Mouse (Mus musculus): ENCODE data around the gene Pigk.

Pigk gene

DNA sequence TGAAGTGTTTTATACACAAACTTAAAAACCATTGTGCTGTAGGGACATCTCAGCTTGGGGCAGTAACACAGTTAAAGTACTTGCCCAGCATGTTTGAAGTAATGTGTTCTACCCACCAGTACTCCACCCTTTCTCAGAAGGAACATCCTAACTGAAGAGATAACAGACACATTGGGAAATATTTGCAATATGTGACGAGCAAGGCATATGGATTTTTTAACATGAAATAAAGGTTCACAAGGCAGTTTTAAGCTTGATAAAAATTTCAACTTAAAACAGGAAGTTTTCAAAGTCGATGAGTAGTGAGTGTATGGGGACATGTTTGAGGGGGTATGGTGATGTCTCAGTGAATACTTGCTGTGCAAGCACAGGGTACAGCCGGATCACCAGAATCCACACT, 222.4 kb downstream of the Pigk start:
- DNase-seq (ENCODE audit: low spot score in 2 of 2) = no peak

DNA sequence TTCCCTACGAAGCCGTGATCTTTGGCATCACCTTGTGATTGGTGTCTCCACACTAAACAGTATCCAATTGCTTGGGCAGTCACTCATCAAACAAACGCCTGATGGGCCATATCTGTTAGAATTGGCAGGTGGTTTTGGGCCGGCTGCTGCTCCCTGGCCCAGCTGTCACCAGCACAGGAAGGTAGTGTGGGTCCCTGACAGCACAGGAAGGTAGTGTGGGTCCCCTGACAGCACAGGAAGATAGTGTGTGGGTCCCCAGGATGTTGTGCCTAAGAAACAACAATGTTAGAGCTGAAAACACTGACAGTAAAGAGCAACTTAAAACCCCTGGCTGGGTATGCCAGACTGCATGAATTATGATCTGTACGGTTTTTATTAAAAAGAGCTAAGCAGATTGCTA, 227.8 kb downstream of the Pigk start:
- DNase-seq (ENCODE audit: low spot score in 2 of 2) = no peak

DNA sequence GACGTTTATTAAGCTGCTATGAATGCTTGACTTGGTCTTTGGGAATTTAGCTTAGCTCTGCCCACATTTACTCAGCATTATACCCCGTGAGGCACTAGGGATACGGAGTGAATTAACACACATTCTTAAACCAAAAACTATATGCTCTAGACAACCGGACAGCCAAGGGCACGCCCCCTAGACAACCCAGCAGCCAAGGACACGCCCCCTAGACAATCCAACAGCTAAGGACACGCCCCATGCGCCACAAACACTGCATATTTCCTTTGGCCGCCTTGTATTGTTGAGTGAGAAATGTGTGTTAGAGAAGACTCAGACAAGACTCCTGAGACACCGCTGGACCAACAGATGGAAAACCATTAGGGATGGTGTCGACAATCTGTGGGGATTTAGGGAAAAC, 229.1 kb downstream of the Pigk start:
- DNase-seq (ENCODE audit: low spot score in 2 of 2) = peak; percentile 32 to 44

DNA sequence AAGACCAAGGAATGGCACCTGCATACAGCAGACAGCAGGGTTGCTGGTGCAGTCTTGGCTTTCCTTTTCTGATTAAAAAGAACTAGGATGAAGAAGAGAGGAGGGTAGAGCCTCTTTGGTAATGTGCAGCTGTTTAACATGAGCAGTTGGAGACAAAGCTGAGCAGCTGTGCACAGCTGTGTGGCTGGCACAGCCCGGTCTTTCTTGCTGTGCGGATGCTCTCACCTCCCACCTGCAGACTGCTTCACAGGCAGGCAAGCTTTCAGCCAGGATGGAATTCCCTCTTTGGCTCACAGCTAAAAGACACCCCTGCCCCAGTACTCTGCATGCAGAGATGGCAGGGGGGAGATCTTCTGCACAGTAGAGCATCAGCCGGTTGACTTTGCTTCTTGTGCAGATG, 230.9 kb downstream of the Pigk start:
- DNase-seq (ENCODE audit: low spot score in 2 of 2) = no peak

DNA sequence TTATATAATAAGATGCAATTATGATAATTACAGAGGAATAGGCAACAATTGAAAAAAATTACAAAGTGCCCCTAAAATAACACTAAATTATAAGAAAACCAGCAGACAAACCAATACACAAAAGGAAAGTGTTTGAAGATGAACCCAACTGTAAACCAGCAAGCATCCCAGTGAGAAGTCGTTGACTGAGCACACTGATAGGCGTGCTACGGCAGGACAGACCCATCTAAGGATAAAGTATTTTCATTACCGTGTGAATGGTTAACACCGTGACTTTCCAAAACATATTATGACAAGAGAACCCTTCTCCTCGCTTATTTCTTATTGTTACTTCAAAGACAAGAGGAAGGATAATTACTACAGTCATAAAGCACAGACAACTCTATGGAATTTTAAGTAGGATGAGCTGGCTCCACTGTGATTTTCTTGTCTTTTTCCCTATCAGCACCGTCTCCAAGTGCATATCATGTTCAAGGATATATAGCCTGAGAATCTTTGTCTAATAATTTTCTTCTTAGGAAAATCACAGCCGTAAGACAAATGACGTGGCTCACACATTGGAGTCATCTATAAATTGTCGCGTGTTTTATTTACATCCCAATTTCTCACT, 233.2 kb downstream of the Pigk start:
- DNase-seq (ENCODE audit: low spot score in 2 of 2) = no peak

DNA sequence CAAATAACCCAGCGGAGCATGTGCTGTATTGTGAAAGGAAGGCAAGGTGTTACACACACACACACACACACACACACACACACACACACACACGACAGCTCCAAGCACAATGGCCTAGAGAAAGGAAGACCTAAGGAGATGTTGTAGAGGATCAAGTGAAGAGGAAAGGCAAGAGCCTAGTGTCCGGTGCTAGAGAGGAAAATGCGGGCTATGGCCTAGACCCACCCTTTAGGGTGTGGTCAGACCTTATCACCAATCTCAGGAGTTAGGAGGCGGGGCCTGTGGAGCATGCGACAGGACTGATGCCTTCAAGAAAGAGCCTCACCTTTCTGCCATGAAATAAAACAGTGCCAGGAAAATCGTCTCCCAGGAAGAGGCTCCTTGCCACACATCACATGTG, 234.7 kb downstream of the Pigk start:
- DNase-seq (ENCODE audit: low spot score in 2 of 2) = no peak

DNA sequence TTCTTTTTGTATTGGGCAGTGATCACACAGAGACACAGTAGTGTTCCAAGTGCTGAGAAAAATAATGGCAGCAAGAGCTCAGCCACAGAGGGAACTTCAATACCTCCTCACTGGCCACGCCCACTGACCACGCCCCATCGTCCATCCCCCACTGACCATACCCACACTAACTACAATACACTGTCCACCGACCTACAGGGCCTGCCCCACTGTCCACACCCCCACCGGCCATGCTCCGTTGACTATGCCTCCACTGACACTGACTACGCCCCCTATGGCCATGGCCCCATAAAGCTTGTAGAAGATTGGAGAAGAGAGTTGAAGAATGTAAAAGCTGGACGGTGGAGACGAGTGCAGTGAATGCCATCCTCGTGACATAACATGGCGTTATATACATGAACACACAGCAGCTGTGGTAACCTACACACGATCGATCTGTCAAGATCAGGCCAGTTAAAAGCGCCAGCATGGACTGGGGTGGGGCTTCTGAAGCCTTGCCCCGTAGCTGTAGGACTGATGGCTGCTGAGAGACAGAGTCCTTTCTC, 235.4 kb downstream of the Pigk start:
- DNase-seq (ENCODE audit: low spot score in 2 of 2) = no peak

DNA sequence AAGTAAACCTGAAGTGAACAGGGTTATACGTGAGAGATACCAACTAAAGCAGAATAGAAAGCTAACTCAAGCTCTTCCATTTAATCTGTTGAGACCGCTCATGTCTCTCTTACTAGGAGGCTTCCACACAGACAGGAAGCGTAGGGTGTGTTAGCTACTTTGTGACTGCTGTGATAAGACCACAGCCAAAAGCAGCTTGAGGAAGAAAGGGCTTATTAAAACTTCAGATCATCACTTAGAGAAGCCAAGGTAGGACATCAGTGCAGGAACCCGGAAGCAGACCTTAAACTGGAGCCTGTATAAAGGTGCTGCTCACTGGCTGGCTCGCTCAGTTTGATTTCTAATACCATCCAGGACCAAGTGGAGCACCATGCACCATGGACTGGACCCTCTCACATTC, 236.4 kb downstream of the Pigk start:
- no peak for DNase-seq (ENCODE audit: low spot score in 2 of 2)

DNA sequence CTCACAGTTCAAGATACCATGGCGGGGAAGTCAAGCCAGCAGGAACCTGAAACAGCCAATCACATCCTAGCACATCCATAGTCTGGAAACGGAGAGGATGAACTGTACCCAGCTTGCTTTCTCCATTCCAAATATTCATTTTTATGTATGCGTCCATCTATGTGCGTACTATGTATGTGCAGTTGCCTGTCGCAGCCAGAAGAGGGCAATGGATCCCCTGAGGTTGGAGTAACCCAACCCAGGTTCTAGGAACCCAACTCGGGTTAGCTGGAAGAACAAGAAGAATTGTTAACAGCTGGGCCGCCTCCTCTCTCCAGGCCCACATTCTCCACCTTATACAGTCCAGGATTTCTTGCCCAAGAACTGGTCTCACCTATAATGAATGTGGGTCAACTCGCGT, 237.0 kb downstream of the Pigk start:
- no peak for DNase-seq (ENCODE audit: low spot score in 2 of 2)

DNA sequence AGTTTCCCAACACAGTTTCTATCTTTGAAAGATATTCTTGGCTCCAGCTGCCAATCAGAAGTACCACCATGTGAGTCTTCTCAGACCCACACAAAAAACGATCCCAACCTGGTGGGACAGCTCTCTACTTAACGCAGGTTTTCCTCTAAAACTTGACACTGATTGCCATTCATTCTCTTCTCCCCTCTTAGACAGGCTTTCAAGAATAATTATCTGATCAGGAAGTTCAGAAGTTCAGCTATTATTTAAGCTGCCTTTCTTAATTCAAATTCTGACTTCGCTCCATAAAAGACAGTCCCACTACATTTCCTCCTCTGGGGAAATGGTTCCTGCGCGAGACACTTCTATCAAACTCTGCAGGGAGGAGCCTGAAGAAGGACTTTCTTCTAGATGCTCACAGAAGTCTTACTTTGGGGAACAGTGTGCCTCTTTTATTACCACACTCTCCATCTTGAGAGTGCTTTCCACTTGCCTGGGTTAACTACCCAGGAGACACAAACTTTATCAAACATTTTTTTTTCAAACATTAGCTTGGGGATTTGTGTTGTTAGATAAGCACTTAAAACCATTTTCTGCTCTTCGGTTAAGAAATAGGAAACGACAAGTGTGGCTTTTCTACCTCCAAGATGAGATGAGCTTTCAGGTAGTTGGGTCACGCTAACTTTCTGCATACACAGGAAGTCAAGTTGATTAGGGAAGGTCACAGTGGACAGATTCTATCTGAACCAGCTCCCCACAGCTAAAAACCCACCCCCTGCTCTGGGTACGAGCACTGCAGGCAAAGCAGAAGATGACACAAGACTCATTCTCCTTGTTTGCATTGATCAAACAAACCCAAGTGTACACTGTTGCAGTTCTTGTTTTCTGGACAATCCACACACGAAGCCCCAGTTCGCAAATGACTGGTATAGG, 238.0 kb downstream of the Pigk start:
- no peak for DNase-seq (ENCODE audit: low spot score in 2 of 2)

DNA sequence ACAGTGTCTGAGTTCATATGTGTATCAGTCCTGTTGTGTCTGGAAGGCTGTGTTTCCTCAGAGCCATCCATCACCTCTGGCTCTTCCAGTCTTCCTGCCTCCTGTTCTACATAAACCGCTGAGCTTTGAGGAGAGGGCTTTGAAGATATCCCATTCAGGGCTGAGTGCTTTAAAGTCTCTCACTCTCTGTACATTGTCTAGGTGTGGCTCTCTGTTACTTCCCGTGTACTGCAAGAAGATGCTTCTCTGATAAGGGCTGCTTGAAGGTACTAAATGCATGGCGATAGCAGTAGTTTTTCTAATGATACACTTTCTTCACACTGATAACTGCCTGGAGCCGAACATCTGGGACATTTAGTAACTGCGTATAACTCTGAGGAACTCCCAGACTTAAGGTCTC, 242.1 kb downstream of the Pigk start:
- DNase-seq (ENCODE audit: low spot score in 2 of 2) = no peak

DNA sequence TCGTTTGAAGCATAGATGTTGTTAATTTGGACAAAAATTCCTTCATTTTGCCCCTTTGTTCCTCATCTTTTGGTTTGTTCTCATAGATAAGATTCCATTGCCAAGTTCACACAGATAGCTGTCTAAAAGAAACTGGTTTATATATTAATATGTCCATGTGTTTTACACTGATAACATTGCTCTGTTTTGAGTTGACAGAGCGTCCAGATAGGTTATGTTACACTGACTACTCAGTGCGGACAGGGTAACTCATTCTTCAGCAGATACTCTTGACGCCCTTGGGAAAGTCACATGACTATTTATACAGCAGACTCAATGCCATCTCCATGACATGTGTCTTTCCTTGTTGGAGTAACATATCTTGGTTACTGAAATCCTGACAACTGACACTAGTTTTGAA, 242.9 kb downstream of the Pigk start:
- DNase-seq (ENCODE audit: low spot score in 2 of 2) = no peak

DNA sequence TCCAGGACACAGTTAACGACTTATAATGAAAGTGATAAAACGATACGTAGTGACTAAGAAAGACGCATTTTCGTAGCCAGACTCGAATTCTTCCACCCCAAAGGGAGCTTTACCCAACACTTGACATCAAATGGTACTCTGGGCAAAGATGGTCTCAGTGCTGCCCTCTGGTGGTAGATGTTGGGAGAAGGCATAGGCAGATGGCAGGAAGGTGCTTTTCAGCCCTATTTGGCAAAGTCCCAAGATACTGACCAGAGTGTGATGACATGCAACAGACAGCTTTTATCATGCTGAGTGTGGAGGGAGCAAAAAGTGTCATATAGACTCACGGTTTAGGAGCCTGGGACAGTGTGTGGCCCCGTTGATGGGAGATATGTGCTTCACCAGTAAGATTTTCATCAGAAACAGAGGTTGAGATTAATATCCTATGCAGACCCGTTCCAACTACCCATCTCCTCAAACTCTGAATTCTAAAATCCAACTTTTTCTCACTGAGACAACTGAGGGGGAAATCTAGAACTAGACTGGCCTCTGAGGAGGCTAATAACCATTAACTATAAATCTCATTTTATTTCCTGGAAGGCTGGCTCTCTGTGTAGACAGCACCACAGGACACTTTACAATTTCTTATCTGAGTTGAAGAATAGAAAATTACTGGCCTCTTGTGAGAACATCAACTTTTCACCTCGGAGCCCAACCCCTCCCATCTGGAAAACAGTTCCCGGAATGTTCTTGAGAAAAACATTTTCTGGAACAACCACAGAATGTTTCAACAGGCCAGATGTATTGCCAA, 244.7 kb downstream of the Pigk start:
- DNase-seq (ENCODE audit: low spot score in 2 of 2) = peak; percentile 75 to 76

DNA sequence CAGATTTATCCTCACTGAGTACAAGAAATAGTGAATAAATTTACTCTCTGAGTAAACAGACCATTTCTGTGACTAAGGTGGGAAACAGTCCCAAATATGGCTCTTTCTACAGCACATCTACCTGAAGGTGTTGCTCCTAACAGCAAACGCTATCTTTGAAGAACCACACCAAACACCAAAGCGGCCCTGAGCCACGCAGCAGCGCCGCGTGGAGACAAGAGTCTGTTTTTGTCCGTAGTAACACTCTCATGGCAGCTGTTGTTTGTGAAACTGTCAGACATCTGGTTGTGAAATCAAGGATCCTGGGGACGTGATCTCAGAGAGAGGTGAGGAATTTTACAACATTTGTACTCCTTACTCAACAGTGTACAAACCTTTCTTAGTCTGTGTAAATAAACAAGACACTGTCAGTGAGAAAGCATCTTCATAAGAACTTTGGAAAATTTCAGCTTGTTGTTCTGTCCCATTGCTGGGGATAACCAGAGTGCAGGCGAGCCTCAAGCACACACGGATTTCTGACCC, 248.0 kb downstream of the Pigk start:
- no peak for DNase-seq (ENCODE audit: low spot score in 2 of 2)

DNA sequence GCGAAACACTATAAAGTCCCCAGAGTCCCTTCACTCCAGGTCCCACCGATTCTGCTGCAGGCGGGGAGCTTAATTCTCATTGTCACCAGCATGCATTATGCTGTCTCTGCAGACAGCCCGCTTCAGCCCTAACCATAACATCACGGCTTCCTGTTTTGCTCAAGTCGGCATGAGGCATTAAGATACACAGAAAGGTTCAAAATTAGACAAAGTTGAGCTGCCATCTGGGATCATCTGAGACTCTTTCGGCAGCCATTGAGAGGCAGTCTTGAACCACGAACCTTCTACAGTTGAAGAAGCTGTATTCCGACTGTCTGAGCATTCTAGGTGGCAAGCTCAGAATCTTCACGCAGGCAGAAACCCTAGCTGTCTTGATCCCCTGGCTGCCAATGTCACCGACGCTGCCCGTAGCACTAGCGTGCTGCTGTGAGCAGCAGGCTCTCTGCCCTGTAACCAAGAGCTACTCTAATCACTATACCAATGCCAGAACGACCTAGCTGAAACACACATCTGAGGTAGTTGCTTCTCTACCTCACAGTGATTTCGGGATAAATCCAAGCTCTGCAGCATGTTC, 256.0 kb downstream of the Pigk start:
- no peak for DNase-seq (ENCODE audit: low spot score in 2 of 2)

DNA sequence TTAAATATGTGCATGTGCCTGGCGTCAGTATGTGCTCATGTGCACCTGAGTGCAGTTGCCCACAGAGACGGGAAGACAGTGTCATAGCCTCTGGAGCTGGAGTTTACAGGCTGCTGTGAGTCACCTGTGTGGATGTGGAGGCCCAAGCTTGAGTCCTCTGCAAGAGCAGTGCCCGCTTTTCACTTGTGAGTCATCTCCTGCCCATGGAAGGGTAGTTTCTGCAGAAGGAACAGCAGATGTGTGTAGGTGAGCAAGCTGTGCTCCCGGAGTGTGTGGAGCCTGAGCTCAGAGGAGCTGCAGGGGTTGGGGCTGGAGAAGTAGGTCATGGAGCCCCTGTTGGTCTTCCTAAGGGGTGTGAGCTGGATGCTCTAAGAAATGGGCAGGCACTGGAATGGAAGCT, 257.5 kb downstream of the Pigk start:
- DNase-seq (ENCODE audit: low spot score in 2 of 2) = no peak

DNA sequence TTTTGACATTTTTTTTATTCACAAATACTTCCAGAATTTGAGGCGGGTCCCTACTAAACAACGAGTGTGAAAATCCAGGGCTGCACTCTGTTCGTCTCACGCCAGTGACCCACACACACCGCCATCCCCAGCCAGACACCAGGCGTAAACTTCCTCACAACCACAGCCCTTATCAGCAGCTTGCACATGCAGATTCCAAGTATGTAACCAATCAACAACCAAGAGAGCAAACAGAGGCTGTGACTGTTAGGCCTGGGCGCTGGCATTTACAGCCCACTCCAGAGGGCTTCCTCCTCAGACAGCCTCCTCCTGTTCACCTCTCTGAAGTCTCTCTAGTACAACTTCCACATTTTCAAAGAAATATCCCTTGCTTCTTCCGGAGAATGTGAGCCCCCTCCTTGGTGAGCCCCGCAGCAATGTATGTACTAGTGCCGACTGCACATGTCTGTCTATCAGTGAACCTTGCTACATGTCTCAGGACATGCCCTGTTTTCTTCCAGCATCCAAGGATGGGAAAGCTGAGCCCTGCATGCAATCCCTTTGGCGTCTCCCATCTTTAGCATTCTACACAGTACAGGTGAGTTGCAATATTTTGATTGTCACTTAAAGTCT, 265.7 kb downstream of the Pigk start:
- no peak for DNase-seq (ENCODE audit: low spot score in 2 of 2)

DNA sequence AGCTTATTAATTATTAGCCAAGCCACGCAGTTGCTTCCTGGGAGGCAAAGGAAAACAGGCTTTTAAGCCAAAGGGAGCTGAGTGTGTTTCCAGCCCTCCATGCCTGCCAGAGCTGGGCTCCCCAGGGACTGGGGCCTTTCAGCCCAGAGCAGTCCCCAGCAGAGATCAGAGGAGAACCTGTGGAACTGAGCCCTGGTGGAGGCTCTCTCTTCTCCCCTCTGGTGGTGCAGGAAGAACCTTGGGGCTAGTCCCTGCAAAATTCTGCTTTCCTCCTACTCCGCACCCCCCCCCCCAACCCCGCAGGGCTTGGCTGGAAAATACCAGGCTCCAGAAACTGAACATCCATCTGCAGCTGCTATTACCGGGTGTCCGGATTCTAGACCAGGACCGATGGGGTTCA, 266.5 kb downstream of the Pigk start:
- DNase-seq (ENCODE audit: low spot score in 2 of 2) = no peak

DNA sequence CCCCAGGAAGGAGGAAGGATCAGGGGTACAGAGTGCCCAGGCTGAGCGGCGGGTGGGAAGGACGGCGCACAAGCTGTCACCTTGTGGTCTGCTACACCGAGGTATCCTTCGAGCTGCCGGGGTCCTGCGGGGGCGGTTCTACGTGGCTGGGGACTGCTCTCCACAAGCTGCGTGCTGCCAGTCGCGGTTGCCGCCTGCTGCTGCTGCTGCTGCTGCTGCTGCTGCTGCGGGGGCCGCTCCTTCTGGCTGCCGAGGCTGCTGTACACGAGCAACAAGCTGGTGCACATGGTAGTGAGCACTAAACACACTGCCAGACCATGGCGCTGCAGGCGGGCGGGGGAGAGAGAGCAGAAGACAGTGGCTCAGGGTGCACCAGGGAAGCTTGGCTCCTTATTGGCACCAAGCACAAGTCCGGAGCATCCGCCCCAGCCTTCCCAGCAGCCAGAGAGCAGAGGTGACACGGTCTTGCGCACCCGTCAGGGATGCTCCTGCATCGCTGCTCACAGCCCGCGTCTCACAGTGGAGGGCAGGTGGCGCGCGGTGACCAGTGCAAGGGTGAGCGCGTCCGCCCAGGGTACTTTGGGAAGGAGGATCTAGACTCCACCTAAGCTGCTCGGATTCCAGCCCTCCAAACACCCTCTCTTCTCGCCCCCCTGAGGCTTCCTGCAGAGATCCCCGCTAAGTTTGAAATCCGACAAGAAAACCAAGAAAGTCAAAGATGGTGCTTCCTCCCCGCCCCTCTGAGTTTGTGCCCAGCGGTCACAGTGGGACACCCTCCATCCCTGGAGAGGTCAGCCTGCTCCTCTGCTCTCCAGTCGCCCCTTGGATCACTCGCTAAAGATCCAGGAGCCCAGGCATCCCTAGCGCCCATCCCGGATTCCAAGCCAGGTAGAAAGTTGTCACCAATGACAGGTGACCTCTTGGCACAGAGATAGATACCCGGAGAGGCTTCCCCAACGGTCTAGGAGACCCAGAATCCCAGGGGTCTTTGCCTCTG, 267.4 kb downstream of the Pigk start:
- no peak for DNase-seq (ENCODE audit: low spot score in 2 of 2)

DNA sequence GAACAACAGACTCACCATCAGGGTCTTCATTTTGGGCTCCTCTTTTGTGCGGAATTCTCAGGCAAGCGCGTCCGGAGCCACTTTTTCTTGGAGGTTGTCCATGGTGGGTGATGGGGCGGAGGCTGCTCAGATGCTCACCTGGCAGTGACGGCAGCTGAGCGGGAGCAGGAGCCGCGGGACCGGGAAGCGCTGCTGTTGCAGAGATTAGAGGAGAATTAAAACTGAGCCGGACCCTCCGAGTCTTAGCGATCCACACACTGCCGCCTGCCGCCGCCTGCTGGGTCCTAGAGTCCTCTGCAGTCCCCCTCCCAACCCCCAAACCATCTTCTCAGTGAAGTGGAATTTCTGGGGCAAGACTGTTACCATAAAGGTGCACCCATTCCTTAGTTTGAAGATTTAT, 268.1 kb downstream of the Pigk start, which contains the start of gene St6galnac5:
Gene St6galnac5 (minus strand): TSS at position 259 of the 400 bp plus-strand sequence.
- DNase-seq (ENCODE audit: low spot score in 2 of 2) = no peak
